Mouse (Mus musculus) CH12F3 (cell line): ENCODE data around the gene Cdyl2.

ENCODE experiments used
- in situ Hi-C: fragments of 300-500 bp; cut with MboI; formaldehyde crosslinking; loops from 2 replicates; pipeline ENCODE4 v1.14.3; 2020; ENCODE audit warnings: low sequenced_read_pairs

Cdyl2 gene

GRCm38 (mm10) chr8:116623591-116623990 lies 109.2 kb downstream of the Cdyl2 start:
- in situ Hi-C loops = no loop called here

- in situ Hi-C loops = no loop called here
Measured at GRCm38 (mm10) chr8:116622326-116622725, 110.5 kb downstream of the Cdyl2 start.

GRCm38 (mm10) chr8:116621158-116621961 lies 111.4 kb downstream of the Cdyl2 start:
- in situ Hi-C loops = no loop called here

- in situ Hi-C loops = no loop called here
Measured at GRCm38 (mm10) chr8:116619686-116620320, 113.0 kb downstream of the Cdyl2 start.

GRCm38 (mm10) chr8:116619221-116619620 lies 113.6 kb downstream of the Cdyl2 start:
- in situ Hi-C loops = no loop called here

- in situ Hi-C loops = no loop called here
Measured at GRCm38 (mm10) chr8:116618797-116619196, 114.0 kb downstream of the Cdyl2 start.

- in situ Hi-C loops = no loop called here
Measured at GRCm38 (mm10) chr8:116617891-116618290, 114.9 kb downstream of the Cdyl2 start.

GRCm38 (mm10) chr8:116616369-116616768 lies 116.4 kb downstream of the Cdyl2 start:
- in situ Hi-C loops = no loop called here

- in situ Hi-C loops = no loop called here
Measured at GRCm38 (mm10) chr8:116614901-116615300, 117.9 kb downstream of the Cdyl2 start.

- in situ Hi-C loops = no loop called here
Measured at GRCm38 (mm10) chr8:116606171-116606570, 126.6 kb downstream of the Cdyl2 start.

- in situ Hi-C loops = no loop called here
Measured at GRCm38 (mm10) chr8:116602806-116603205, 130.0 kb downstream of the Cdyl2 start.

- in situ Hi-C loops = no loop called here
Measured at GRCm38 (mm10) chr8:116599728-116600127, 133.1 kb downstream of the Cdyl2 start.

GRCm38 (mm10) chr8:116591226-116591625 lies 141.6 kb downstream of the Cdyl2 start:
- in situ Hi-C loops = no loop called here

- in situ Hi-C loops = no loop called here
Measured at GRCm38 (mm10) chr8:116590546-116590945, 142.2 kb downstream of the Cdyl2 start.

GRCm38 (mm10) chr8:116590106-116590505 lies 142.7 kb downstream of the Cdyl2 start:
- in situ Hi-C loops = no loop called here

- in situ Hi-C loops = no loop called here
Measured at GRCm38 (mm10) chr8:116587616-116588468, 144.9 kb downstream of the Cdyl2 start.

- in situ Hi-C loops = no loop called here
Measured at GRCm38 (mm10) chr8:116581318-116582019, 151.3 kb downstream of the Cdyl2 start.

- in situ Hi-C loops = no loop called here
Measured at GRCm38 (mm10) chr8:116576732-116577131, 156.1 kb downstream of the Cdyl2 start.

GRCm38 (mm10) chr8:116573085-116573484 lies 159.7 kb downstream of the Cdyl2 start:
- in situ Hi-C loops = no loop called here

- in situ Hi-C loops = no loop called here
Measured at GRCm38 (mm10) chr8:116552778-116553177, 180.0 kb downstream of the Cdyl2 start.

GRCm38 (mm10) chr8:116552255-116552654 lies 180.5 kb downstream of the Cdyl2 start:
- in situ Hi-C loops = no loop called here
